Mouse (Mus musculus) E14TG2a.4 (cell line): ENCODE measurements around the gene Stra6.
A peak's percentile ranks its signal among the peaks of the same experiment; 100 is the strongest.

Experiments used
- H3K27me3 ChIP-seq: 2 replicates; pipeline ENCODE4 v1.6.1; 2014; ENCODE audit warnings: low read length, control low read depth; ENCODE audit not compliant: insufficient read depth
- H3K36me3 ChIP-seq: 2 replicates; pipeline ENCODE4 v1.6.1; 2014; ENCODE audit warnings: low read length, control low read depth; ENCODE audit not compliant: insufficient read depth
- H3K4me1 ChIP-seq: replicated peaks from 2 replicates; pipeline ENCODE4 v1.6.1; 2014; ENCODE audit warnings: low read depth, low read length, control low read depth
- H3K4me3 ChIP-seq: replicated peaks from 2 replicates; pipeline ENCODE4 v1.5.1; 2014; ENCODE audit warnings: mild to moderate bottlenecking, low read length
- H3K9me3 ChIP-seq: 2 replicates; pipeline ENCODE4 v1.6.1; 2014; ENCODE audit warnings: low read length, control low read depth
- CTCF ChIP-seq: conservative IDR thresholded peaks from 2 replicates; pipeline ENCODE4 v1.5.1; 2014; ENCODE audit warnings: low read length
- NANOG ChIP-seq: IDR thresholded peaks from 2 replicates; pipeline ENCODE4 v1.6.1; 2014; ENCODE audit warnings: borderline replicate concordance, low read length, mixed read lengths
- POU5F1 ChIP-seq: IDR thresholded peaks from 2 replicates; pipeline ENCODE4 v1.6.1; 2014; ENCODE audit warnings: low read length, borderline replicate concordance

Gene Stra6

GRCm38 (mm10) chr9:58044828-58045227, 18.8 kb upstream of the Stra6 start:
- TF ChIP-seq NANOG: no peak
- no peak for TF ChIP-seq POU5F1
- TF ChIP-seq CTCF: no peak

GRCm38 (mm10) chr9:58045646-58046045, 17.9 kb upstream of the Stra6 start:
- Histone ChIP-seq H3K9me3 (no peaks in the 10 kb centered on the region), H3K27me3 (peaks cover 61% of the 10 kb centered on the region), H3K4me3 (no peak overlapping the region), H3K4me1 (peaks cover 58% of the 10 kb centered on the region), H3K36me3 (no peaks in the 10 kb centered on the region)
- no peak for TF ChIP-seq CTCF
- no peak for TF ChIP-seq NANOG
- no peak for TF ChIP-seq POU5F1

More at GRCm38 (mm10) chr9:58044828-58045227, 18.8 kb upstream of the Stra6 start:
- H3K27me3 ChIP-seq: peaks cover 53% of the 10 kb centered on the region
- H3K36me3 ChIP-seq: no peaks in the 10 kb centered on the region
- no peak overlapping the region for H3K4me3 ChIP-seq
- no peaks in the 10 kb centered on the region for H3K9me3 ChIP-seq
- H3K4me1 ChIP-seq: peaks cover 66% of the 10 kb centered on the region

- Histone ChIP-seq H3K9me3 (no peaks in the 10 kb centered on the region), H3K27me3 (peaks cover 69% of the 10 kb centered on the region), H3K4me3 (no peak overlapping the region), H3K4me1 (peaks cover 54% of the 10 kb centered on the region), H3K36me3 (no peaks in the 10 kb centered on the region)
- TF ChIP-seq NANOG (no peak), CTCF (no peak), POU5F1 (no peak)
Measured at GRCm38 (mm10) chr9:58047061-58047460, 16.5 kb upstream of the Stra6 start.

GRCm38 (mm10) chr9:58048621-58049020, 15.0 kb upstream of the Stra6 start:
- Histone ChIP-seq H3K4me1 (peaks cover 53% of the 10 kb centered on the region), H3K36me3 (no peaks in the 10 kb centered on the region), H3K27me3 (peaks cover 61% of the 10 kb centered on the region), H3K9me3 (no peaks in the 10 kb centered on the region), H3K4me3 (no peak overlapping the region)
- TF ChIP-seq CTCF: no peak

GRCm38 (mm10) chr9:58049186-58049585, 14.4 kb upstream of the Stra6 start:
- no peak for TF ChIP-seq CTCF
- H3K9me3 ChIP-seq: no peaks in the 10 kb centered on the region
- H3K36me3 ChIP-seq: no peaks in the 10 kb centered on the region
- peaks cover 61% of the 10 kb centered on the region for H3K27me3 ChIP-seq
- H3K4me3 ChIP-seq: no peak overlapping the region
- peaks cover 53% of the 10 kb centered on the region for H3K4me1 ChIP-seq

- TF ChIP-seq CTCF (no peak), NANOG (no peak), POU5F1 (no peak)
- Histone ChIP-seq H3K9me3 (no peaks in the 10 kb centered on the region), H3K36me3 (no peaks in the 10 kb centered on the region), H3K4me1 (peaks cover 46% of the 10 kb centered on the region), H3K27me3 (peaks cover 62% of the 10 kb centered on the region), H3K4me3 (no peak overlapping the region)
Measured at GRCm38 (mm10) chr9:58049861-58050260, 13.7 kb upstream of the Stra6 start.

GRCm38 (mm10) chr9:58051937-58052336, 11.7 kb upstream of the Stra6 start:
- peaks cover 64% of the 10 kb centered on the region for H3K27me3 ChIP-seq
- H3K4me1 ChIP-seq: peaks cover 35% of the 10 kb centered on the region
- H3K4me3 ChIP-seq: no peak overlapping the region
- no peaks in the 10 kb centered on the region for H3K36me3 ChIP-seq
- TF ChIP-seq NANOG (no peak), CTCF (no peak), POU5F1 (no peak)
- no peaks in the 10 kb centered on the region for H3K9me3 ChIP-seq

- peaks cover 35% of the 10 kb centered on the region for H3K4me1 ChIP-seq
- no peaks in the 10 kb centered on the region for H3K9me3 ChIP-seq
Measured at GRCm38 (mm10) chr9:58053102-58053501, 10.5 kb upstream of the Stra6 start.

GRCm38 (mm10) chr9:58053544-58053943, 10.0 kb upstream of the Stra6 start:
- Histone ChIP-seq H3K27me3 (peaks cover 64% of the 10 kb centered on the region), H3K4me1 (peaks cover 33% of the 10 kb centered on the region), H3K9me3 (no peaks in the 10 kb centered on the region), H3K4me3 (no peak overlapping the region), H3K36me3 (no peaks in the 10 kb centered on the region)
- no peak for TF ChIP-seq POU5F1
- TF ChIP-seq CTCF: no peak
- TF ChIP-seq NANOG: no peak

More at GRCm38 (mm10) chr9:58053102-58053501, 10.5 kb upstream of the Stra6 start:
- H3K27me3 ChIP-seq: peaks cover 64% of the 10 kb centered on the region
- TF ChIP-seq NANOG (no peak), CTCF (peak; percentile 60)
- no peak overlapping the region for H3K4me3 ChIP-seq
- no peaks in the 10 kb centered on the region for H3K36me3 ChIP-seq

- no peaks in the 10 kb centered on the region for H3K9me3 ChIP-seq
- peaks cover 31% of the 10 kb centered on the region for H3K4me1 ChIP-seq
- H3K4me3 ChIP-seq: no peak overlapping the region
- H3K36me3 ChIP-seq: no peaks in the 10 kb centered on the region
- no peak for TF ChIP-seq POU5F1
- TF ChIP-seq NANOG: no peak
- TF ChIP-seq CTCF: no peak
- H3K27me3 ChIP-seq: peaks cover 62% of the 10 kb centered on the region
Measured at GRCm38 (mm10) chr9:58054032-58054431, 9.6 kb upstream of the Stra6 start.
